Mouse (Mus musculus) kidney, adult 2 months (tissue): ENCODE data around the gene Rad9a.

ENCODE experiments used
- CTCF ChIP-seq: fragments of 200-500 bp; conservative IDR thresholded peaks from 2 replicates; pipeline ENCODE4 v1.5.1; 2011; ENCODE audit warnings: low read depth, mild to moderate bottlenecking, control low read depth, low read length, moderate library complexity, mixed read lengths; ENCODE audit not compliant: insufficient read depth, insufficient read length
- POLR2A ChIP-seq: fragments of 200-500 bp; IDR thresholded peaks from one replicate; pipeline ENCODE4 v1.6.1; 2011; ENCODE audit warnings: low read depth, low read length, control low read depth

DNA sequence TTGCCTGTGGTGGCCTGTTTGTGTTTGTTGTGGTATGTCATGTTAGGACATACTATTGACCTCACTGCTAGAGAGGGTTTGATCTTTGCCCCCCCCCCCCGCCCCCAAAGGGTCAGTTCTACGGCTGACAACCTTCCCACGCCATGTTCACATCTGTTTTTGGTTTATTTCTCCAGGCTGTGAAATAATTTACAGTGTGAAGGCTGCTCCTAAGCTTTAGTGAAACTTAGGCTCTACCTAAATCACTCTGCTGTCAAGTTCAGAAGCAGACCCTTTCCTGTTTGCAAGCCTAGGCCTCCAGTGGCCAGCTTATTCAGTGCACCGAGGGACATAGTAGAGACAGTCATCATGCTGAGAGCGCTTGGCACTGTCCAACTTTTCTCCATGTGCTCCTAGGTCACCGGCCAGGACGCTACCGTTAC lies 38.8 kb upstream of the Rad9a start:
- TF ChIP-seq CTCF (no peak), POLR2A (no peak)
